Mouse (Mus musculus) intestine, embryonic 16.5 days (tissue): Measurements from ENCODE around the gene Fam181b. TPM values are rescaled to one million over a fixed set of nuclear protein-coding genes. Genes with fewer than 3 reads are reported as not detected.

Source experiments
- ATAC-seq: fragments of 200-750 bp; cut with Nextera tagmentation; 2 replicates; pipeline ENCODE4 v1.8.0; 2017; ENCODE audit warnings: moderate TSS enrichment, moderate library complexity
- H3K27ac ChIP-seq: fragments of 300-500 bp; sonication (generic); 2 replicates; pipeline ENCODE4 v1.5.1; 2014; ENCODE audit warnings: mild to moderate bottlenecking, low read length
- H3K27me3 ChIP-seq: fragments of 300-500 bp; sonication (generic); replicated peaks from 2 replicates; pipeline ENCODE4 v1.6.1; 2014; ENCODE audit warnings: low read length, control low read depth, mixed read lengths; ENCODE audit not compliant: control insufficient read depth, insufficient read depth
- H3K36me3 ChIP-seq: fragments of 300-500 bp; sonication (generic); 2 replicates; pipeline ENCODE4 v1.6.1; 2014; ENCODE audit warnings: low read length, control low read depth; ENCODE audit not compliant: control insufficient read depth, insufficient read depth
- H3K4me1 ChIP-seq: fragments of 300-500 bp; sonication (generic); 2 replicates; pipeline ENCODE4 v1.6.1; 2014; ENCODE audit warnings: low read length, control low read depth, mixed read lengths; ENCODE audit not compliant: control insufficient read depth, insufficient read depth
- H3K4me2 ChIP-seq: fragments of 300-500 bp; sonication (generic); 2 replicates; pipeline ENCODE4 v1.6.1; 2014; ENCODE audit warnings: low read depth, low read length, control low read depth
- H3K4me3 ChIP-seq: fragments of 300-500 bp; sonication (generic); 2 replicates; pipeline ENCODE4 v1.5.1; 2014; ENCODE audit warnings: mild to moderate bottlenecking, low read length
- H3K9ac ChIP-seq: fragments of 300-500 bp; sonication (generic); 2 replicates; pipeline ENCODE4 v1.6.1; 2014; ENCODE audit warnings: low read depth, low read length
- H3K9me3 ChIP-seq: fragments of 300-500 bp; sonication (generic); 2 replicates; pipeline ENCODE4 v1.6.1; 2016; ENCODE audit warnings: low read length, control low read depth; ENCODE audit not compliant: control insufficient read depth
- WGBS: fragments of 180-500 bp; shearing (Covaris S2); extraction: QIAGEN DNeasy Blood & Tissue Kit; methylation state at CpG from one replicate; pipeline ENCODE4 v1.1.7; 2014; 5-methylcytosine and 5-hydroxymethylcytosine counted together
- polyA plus RNA-seq: library from polyadenylated mRNA; unstranded; fragments of >200 nt; fragmentation: Nextera tagmentation; extraction: Ambion mirVana; gene quantifications from 2 replicates; pipeline ENCODE4 v1.2.1, GENCODE M21; 2015

The Fam181b gene
- polyA plus RNA-seq: 2.0 and 2.2 TPM in 2 replicates

GRCm38 (mm10) chr7:93079785-93080730 lies at the start of gene Fam181b:
TSS of gene Fam181b (plus strand) at chr7:93079865.
- ATAC-seq: peak; percentile 94
- Histone ChIP-seq H3K4me2 (peak within 1 kb of the TSS; percentile 93), H3K27me3 (peaks cover 10% of the 10 kb centered on the region), H3K9ac (peak within 1 kb of the TSS; percentile 63), H3K27ac (peak within 1 kb of the TSS; percentile 24; the same call in 1 of the 2 replicates), H3K9me3 (no peaks in the 10 kb centered on the region), H3K4me3 (peak within 1 kb of the TSS; percentile 62), H3K36me3 (no peaks in the 10 kb centered on the region), H3K4me1 (0 out of 2 replicates have a peak, but pooled peaks cover 3% of the 10 kb centered on the region)
- under 1% methylated on average over 95 of the region's 96 CpGs for WGBS

- no peak overlapping the region for H3K27ac ChIP-seq
- no peaks in the 10 kb centered on the region for H3K4me1 ChIP-seq
- no peaks in the 10 kb centered on the region for H3K27me3 ChIP-seq
- H3K9ac ChIP-seq: no peak overlapping the region
- H3K4me3 ChIP-seq: no peak overlapping the region
- no peak for ATAC-seq
- no peaks in the 10 kb centered on the region for H3K36me3 ChIP-seq
- WGBS: 35% methylated on average over 5 of the region's 5 CpGs
- H3K9me3 ChIP-seq: no peaks in the 10 kb centered on the region
- H3K4me2 ChIP-seq: no peak overlapping the region
Measured at GRCm38 (mm10) chr7:93037763-93038471, 41.7 kb upstream of the Fam181b start.

- Histone ChIP-seq H3K9ac (no peak overlapping the region), H3K9me3 (no peaks in the 10 kb centered on the region), H3K4me2 (no peak overlapping the region), H3K36me3 (no peaks in the 10 kb centered on the region), H3K4me3 (no peak overlapping the region), H3K4me1 (no peaks in the 10 kb centered on the region), H3K27ac (no peak overlapping the region), H3K27me3 (no peaks in the 10 kb centered on the region)
- 43% methylated on average over 1 of the region's 1 CpGs for WGBS
- ATAC-seq: no peak
Measured at GRCm38 (mm10) chr7:93038472-93038828, 41.2 kb upstream of the Fam181b start.

- ATAC-seq: no peak
- Histone ChIP-seq H3K4me3 (no peak overlapping the region), H3K9ac (no peak overlapping the region), H3K27ac (no peak overlapping the region), H3K9me3 (no peaks in the 10 kb centered on the region), H3K4me1 (no peaks in the 10 kb centered on the region), H3K36me3 (no peaks in the 10 kb centered on the region), H3K27me3 (no peaks in the 10 kb centered on the region), H3K4me2 (no peak overlapping the region)
- WGBS: 80% methylated on average over 3 of the region's 3 CpGs
Measured at GRCm38 (mm10) chr7:93039542-93039941, 40.1 kb upstream of the Fam181b start.

GRCm38 (mm10) chr7:93044359-93044758 lies 35.3 kb upstream of the Fam181b start:
- no peaks in the 10 kb centered on the region for H3K9me3 ChIP-seq
- no peaks in the 10 kb centered on the region for H3K27me3 ChIP-seq
- H3K4me2 ChIP-seq: no peak overlapping the region
- H3K36me3 ChIP-seq: no peaks in the 10 kb centered on the region
- H3K27ac ChIP-seq: no peak overlapping the region
- 29% methylated on average over 3 of the region's 3 CpGs for WGBS
- H3K4me3 ChIP-seq: no peak overlapping the region
- ATAC-seq: no peak
- H3K4me1 ChIP-seq: no peaks in the 10 kb centered on the region
- H3K9ac ChIP-seq: no peak overlapping the region

GRCm38 (mm10) chr7:93044788-93045187 lies 34.9 kb upstream of the Fam181b start:
- ATAC-seq: no peak
- Histone ChIP-seq H3K9ac (no peak overlapping the region), H3K27me3 (no peaks in the 10 kb centered on the region), H3K4me3 (no peak overlapping the region), H3K4me1 (no peaks in the 10 kb centered on the region), H3K27ac (no peak overlapping the region), H3K9me3 (no peaks in the 10 kb centered on the region), H3K4me2 (no peak overlapping the region), H3K36me3 (no peaks in the 10 kb centered on the region)
- 77% methylated on average over 1 of the region's 1 CpGs for WGBS

- Histone ChIP-seq H3K4me2 (no peak overlapping the region), H3K9ac (no peak overlapping the region), H3K27ac (no peak overlapping the region), H3K9me3 (no peaks in the 10 kb centered on the region), H3K4me1 (no peaks in the 10 kb centered on the region), H3K27me3 (no peaks in the 10 kb centered on the region), H3K36me3 (no peaks in the 10 kb centered on the region), H3K4me3 (no peak overlapping the region)
- no peak for ATAC-seq
Measured at GRCm38 (mm10) chr7:93060831-93061230, 18.8 kb upstream of the Fam181b start.

GRCm38 (mm10) chr7:93061747-93062146 lies 17.9 kb upstream of the Fam181b start:
- no peaks in the 10 kb centered on the region for H3K36me3 ChIP-seq
- no peak for ATAC-seq
- H3K9me3 ChIP-seq: no peaks in the 10 kb centered on the region
- H3K4me2 ChIP-seq: no peak overlapping the region
- 72% methylated on average over 3 of the region's 3 CpGs for WGBS
- H3K27me3 ChIP-seq: no peaks in the 10 kb centered on the region
- no peak overlapping the region for H3K4me3 ChIP-seq
- H3K27ac ChIP-seq: no peak overlapping the region
- no peak overlapping the region for H3K9ac ChIP-seq
- H3K4me1 ChIP-seq: no peaks in the 10 kb centered on the region

GRCm38 (mm10) chr7:93062189-93062588 lies 17.5 kb upstream of the Fam181b start:
- WGBS: 51% methylated on average over 6 of the region's 6 CpGs
- peak; percentile 55 for ATAC-seq
- H3K4me3 ChIP-seq: no peak overlapping the region
- no peak overlapping the region for H3K9ac ChIP-seq
- H3K9me3 ChIP-seq: no peaks in the 10 kb centered on the region
- H3K27ac ChIP-seq: no peak overlapping the region
- no peaks in the 10 kb centered on the region for H3K4me1 ChIP-seq
- H3K27me3 ChIP-seq: no peaks in the 10 kb centered on the region
- H3K4me2 ChIP-seq: no peak overlapping the region
- H3K36me3 ChIP-seq: no peaks in the 10 kb centered on the region
